Mouse (Mus musculus): Measurements from ENCODE around the gene 4933400A11Rik.

Gene 4933400A11Rik

GRCm38 (mm10) chrX:169779535-169779934 lies at the start of gene 4933400A11Rik:
4933400A11Rik (minus strand) TSS chrX:169779635.
- DNase-seq (ENCODE audit: low spot score in 2 of 2): no peak

- DNase-seq (ENCODE audit: low spot score in 2 of 2): no peak
Measured at GRCm38 (mm10) chrX:169828136-169828535, 48.7 kb upstream of the 4933400A11Rik start.

DNA sequence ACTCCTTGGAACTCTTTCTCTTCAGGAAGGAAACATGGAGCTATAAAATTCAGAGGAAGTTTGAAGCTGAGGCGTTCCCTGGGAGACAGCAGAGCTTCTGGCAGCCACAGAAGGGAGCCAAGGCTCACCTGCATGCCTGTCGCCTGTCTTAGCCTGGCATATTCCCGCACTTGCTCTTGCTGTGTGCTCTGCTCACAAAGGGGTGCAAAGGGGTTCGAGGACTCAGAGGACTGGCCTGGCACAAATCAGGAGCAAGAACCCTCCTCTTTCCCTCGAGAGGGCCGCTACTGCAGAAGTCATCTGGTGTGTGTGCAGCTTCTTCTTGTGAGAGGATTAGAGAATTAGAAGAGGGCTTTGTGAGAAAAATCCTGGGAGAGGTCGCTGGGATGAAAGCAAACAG lies 48.3 kb upstream of the 4933400A11Rik start:
- DNase-seq (ENCODE audit: low spot score in 2 of 2): no peak

- DNase-seq (ENCODE audit: low spot score in 2 of 2): no peak
Measured at GRCm38 (mm10) chrX:169826947-169827346, 47.5 kb upstream of the 4933400A11Rik start.

- no peak for DNase-seq (ENCODE audit: low spot score in 2 of 2)
Measured at GRCm38 (mm10) chrX:169813673-169814072, 34.2 kb upstream of the 4933400A11Rik start.

GRCm38 (mm10) chrX:169811783-169812182 lies 32.3 kb upstream of the 4933400A11Rik start:
- DNase-seq (ENCODE audit: low spot score in 2 of 2): no peak

- DNase-seq (ENCODE audit: low spot score in 2 of 2): no peak
Measured at GRCm38 (mm10) chrX:169811318-169811717, 31.9 kb upstream of the 4933400A11Rik start.

- DNase-seq (ENCODE audit: low spot score in 2 of 2): no peak
Measured at GRCm38 (mm10) chrX:169807744-169808143, 28.3 kb upstream of the 4933400A11Rik start.

- no peak for DNase-seq (ENCODE audit: low spot score in 2 of 2)
Measured at GRCm38 (mm10) chrX:169805791-169806190, 26.4 kb upstream of the 4933400A11Rik start.

DNA sequence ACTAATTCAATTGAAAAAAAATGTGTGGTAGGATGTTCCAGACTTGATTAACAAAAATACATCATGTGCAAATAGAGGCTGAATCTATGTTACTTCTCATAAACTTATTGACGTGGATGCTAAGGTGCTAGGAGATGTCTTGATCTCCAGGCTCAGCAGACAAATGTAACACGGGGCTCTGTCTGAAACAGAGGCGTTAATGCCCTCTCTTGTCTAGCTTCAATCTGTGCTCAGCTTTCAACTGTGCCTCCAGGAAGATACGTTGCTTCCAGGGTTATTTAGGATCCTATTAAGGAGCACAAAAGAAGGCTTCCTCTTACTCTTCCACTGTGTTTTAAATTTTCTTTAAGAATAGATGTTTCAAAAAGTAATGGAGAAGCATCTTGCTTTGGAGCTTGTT lies 20.8 kb upstream of the 4933400A11Rik start:
- no peak for DNase-seq (ENCODE audit: low spot score in 2 of 2)

- DNase-seq (ENCODE audit: low spot score in 2 of 2): no peak
Measured at GRCm38 (mm10) chrX:169798987-169799680, 19.7 kb upstream of the 4933400A11Rik start.

- DNase-seq (ENCODE audit: low spot score in 2 of 2): no peak
Measured at GRCm38 (mm10) chrX:169797148-169797547, 17.7 kb upstream of the 4933400A11Rik start.

DNA sequence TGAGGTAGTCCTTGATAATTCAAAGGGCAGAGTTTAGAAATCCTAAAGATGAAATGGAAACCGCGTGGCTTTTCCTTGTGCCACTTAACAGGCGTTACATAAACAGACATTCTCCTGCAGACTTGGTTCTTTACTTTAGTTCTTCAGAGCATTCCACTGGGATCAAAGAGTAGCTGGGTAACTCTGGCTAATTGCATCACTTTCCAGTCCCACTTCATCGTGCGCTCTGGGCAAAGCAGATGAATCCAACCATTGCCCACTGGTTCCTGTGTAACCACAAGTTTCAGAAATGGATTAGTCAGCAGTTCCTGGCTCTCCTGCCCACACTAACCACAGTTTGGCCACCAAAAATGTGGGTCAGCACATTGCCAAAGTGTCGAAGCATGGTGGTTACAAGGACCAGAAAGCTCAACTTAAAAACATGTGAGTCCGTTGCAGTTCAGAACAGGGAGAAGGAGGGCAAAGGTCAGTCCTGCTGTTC lies 15.4 kb upstream of the 4933400A11Rik start:
- no peak for DNase-seq (ENCODE audit: low spot score in 2 of 2)

DNA sequence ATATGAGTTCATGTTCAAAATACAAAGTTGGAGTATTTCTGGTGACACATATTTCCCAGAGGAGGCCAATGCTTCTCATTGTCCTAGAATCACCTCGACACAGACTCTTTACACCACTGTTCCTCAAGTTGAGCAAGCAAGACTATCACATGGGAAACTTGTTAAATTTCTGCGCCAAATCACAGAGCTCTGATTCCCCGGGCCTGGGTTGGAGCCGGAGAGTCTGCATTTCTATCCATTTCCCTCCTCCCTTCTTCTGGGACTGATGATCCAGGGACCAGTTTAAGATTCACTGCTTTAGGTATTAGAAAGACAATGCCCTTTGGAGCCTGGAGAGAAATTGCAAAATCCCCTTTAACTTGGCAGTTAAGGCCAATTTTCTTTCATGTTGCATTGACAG lies 15.0 kb upstream of the 4933400A11Rik start:
- DNase-seq (ENCODE audit: low spot score in 2 of 2): no peak

- no peak for DNase-seq (ENCODE audit: low spot score in 2 of 2)
Measured at GRCm38 (mm10) chrX:169792879-169793278, 13.4 kb upstream of the 4933400A11Rik start.

GRCm38 (mm10) chrX:169789702-169790101 lies 10.3 kb upstream of the 4933400A11Rik start:
- no peak for DNase-seq (ENCODE audit: low spot score in 2 of 2)

DNA sequence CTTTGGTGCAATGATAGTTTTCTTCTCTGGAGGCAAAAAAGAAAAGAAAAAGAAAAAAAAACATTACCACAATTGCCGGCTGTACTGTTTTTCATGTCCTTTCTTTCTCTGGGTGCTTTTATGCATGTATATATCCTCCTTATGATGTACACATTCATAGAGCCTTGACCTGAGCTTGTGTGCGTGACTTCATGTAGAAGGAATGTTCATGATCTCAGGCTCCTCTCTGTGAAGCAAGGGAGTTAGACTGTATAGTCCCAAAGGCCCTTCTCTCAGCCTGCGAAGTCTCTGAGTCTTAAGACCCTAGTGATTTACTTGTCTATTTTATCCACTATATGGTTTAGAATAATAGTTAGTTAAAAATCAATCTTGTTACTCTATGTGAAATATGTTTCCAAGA lies 21.4 kb downstream of the 4933400A11Rik start:
- DNase-seq (ENCODE audit: low spot score in 2 of 2): no peak

- no peak for DNase-seq (ENCODE audit: low spot score in 2 of 2)
Measured at GRCm38 (mm10) chrX:169735387-169735969, 44.0 kb downstream of the 4933400A11Rik start.
